Comparison of ENCODE assay signal across 13 mouse cellular contexts in the genomic region with DNA sequence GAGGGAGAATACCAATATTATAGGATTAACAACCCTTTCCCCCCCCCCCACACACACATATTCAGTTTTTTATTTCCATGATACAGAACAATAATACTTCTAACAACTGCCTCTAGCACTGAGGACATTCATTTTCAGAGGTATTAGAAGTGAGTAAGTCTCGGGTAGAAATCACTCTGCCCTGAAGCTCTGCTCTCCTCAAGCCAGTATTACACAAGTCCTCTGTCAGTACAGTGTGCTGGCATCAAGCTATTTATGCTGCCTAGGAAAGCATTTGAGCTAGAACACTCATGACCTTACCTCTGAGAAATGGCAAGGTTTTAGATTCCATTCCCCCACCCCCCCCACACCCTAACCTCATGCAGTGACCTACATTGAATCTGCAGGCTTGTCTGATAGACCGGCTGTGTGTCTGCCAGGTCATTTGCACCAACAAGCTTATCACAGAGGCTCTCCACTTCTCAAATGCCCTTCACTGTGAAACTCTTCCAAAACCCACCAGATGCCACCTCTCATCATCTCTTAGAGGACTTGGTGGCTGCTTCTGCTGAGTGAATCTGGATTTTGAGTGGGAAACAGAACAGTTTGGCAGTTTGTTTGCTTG. TPM values are rescaled to one million over a fixed set of nuclear protein-coding genes. Genes with fewer than 3 reads are reported as not detected.
"Had no signal": no experiment of that assay in that cellular context is flagged by ENCODE, and none has a peak within 500 bp of the region (broad histone marks: within the 10 kb centered on the region; RNA-seq: fewer than 3 reads in every experiment).

No protein-coding gene starts in this region.

- H3K36me3 ChIP-seq: kidney, embryonic 15.5 days; limb, embryonic 10.5 days; liver, embryonic 13.5 days; midbrain, embryonic 12.5 days; neural tube, embryonic 13.5 days had no signal

- H3K27me3 ChIP-seq: kidney, embryonic 15.5 days; midbrain, embryonic 12.5 days had no signal

- H3K4me2 ChIP-seq: kidney, embryonic 15.5 days; liver, embryonic 13.5 days; midbrain, embryonic 12.5 days; neural tube, embryonic 13.5 days had no signal

- H3K9ac ChIP-seq: kidney, embryonic 15.5 days; liver, embryonic 13.5 days; liver, postnatal 0 days; midbrain, embryonic 12.5 days; neural tube, embryonic 13.5 days had no signal

- H3K9me3 ChIP-seq: kidney, embryonic 15.5 days; limb, embryonic 10.5 days; liver, embryonic 13.5 days; midbrain, embryonic 12.5 days; neural tube, embryonic 13.5 days had no signal

- ATAC-seq: liver, postnatal 0 days; midbrain, embryonic 16.5 days had no signal

- H3K27ac ChIP-seq: kidney, embryonic 15.5 days; left cerebral cortex, adult 2 months; limb, embryonic 10.5 days; liver, embryonic 13.5 days; midbrain, embryonic 12.5 days; neural tube, embryonic 13.5 days had no signal

- DNase-seq: kidney, postnatal 14 days; liver, embryonic 13.5 days; liver, postnatal 0 days; right cerebral cortex, adult 18-20 months; right cerebral cortex, postnatal 25 days; thymus, postnatal 4 days had no signal

- H3K4me3 ChIP-seq: kidney, embryonic 15.5 days; left cerebral cortex, adult 2 months; limb, embryonic 10.5 days; liver, embryonic 13.5 days; midbrain, embryonic 12.5 days; neural tube, embryonic 13.5 days had no signal

- H3K4me1 ChIP-seq: liver, embryonic 13.5 days; midbrain, embryonic 12.5 days had no signal

RNA-seq across cellular contexts. Expression of gene Gsta3, which starts 34.1 kb away (rescaled TPM):
- total RNA-seq: megakaryocyte-erythroid progenitor cell, adult 5-6 weeks had no signal
- polyA plus RNA-seq: limb, embryonic 10.5 days had no signal
